Mouse (Mus musculus) C2C12 (cell line): Measurements from ENCODE around the gene Lmf1.

ENCODE experiments used
- CTCF ChIP-seq: IDR thresholded peaks from one replicate; pipeline ENCODE4 v1.5.1; 2011; ENCODE audit not compliant: control insufficient read depth, insufficient read depth, insufficient read length
- FOSL1 ChIP-seq: IDR thresholded peaks from one replicate; pipeline ENCODE4 v1.8.0; 2011; ENCODE audit warnings: mild to moderate bottlenecking, low read length; ENCODE audit not compliant: poor library complexity, insufficient read depth, severe bottlenecking
- MAX ChIP-seq: IDR thresholded peaks from one replicate; pipeline ENCODE4 v1.6.1; 2011; ENCODE audit warnings: mild to moderate bottlenecking, control low read depth
- MYOD1 ChIP-seq: IDR thresholded peaks from one replicate; pipeline ENCODE4 v1.6.1; 2011; ENCODE audit warnings: low read depth; ENCODE audit not compliant: control insufficient read depth, insufficient read length
- MYOG ChIP-seq: IDR thresholded peaks from one replicate; pipeline ENCODE4 v1.6.1; 2011; ENCODE audit not compliant: control insufficient read depth, insufficient read length; ENCODE audit errors: extremely low read depth
- USF1 ChIP-seq: IDR thresholded peaks from one replicate; pipeline ENCODE4 v1.6.1; 2011; ENCODE audit warnings: low read depth, mild to moderate bottlenecking, control low read depth, moderate library complexity

DNA sequence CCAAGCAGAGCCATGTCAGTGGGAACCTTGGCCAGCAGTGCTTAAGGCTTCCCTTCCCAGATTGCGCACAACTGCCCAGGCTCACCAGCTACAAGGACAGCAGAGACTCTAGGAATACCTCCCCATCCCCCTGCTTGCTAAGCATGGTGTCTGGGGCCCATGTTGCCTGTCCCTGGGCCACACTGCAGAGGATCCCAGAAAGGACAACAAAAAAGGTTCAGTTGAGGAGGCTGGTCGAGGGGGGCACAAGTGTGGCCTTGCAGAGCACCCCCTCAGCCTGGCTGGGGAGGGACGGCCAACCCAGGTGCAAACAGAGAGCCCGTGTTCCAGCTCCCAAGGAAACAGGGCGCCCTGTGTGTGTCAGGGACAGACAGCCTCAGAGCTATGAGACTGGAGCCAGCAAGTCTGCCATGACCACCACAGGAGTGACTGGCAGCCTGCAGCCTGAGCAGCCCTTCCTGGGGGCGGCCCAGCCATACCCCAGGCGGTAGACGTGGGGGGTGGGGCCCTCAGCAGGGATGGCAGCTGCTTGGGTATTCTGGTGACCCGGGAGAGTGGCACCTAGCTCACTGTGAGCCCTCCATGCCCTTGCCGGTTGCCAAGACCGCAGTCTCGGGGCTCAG, 84.4 kb downstream of the Lmf1 start:
- TF ChIP-seq CTCF = no peak
- no peak for TF ChIP-seq USF1
- TF ChIP-seq MYOG = no peak
- no peak for TF ChIP-seq MAX
- no peak for TF ChIP-seq FOSL1
- no peak for TF ChIP-seq MYOD1
